9 mouse cellular contexts compared by ENCODE assay signal in the genomic region with DNA sequence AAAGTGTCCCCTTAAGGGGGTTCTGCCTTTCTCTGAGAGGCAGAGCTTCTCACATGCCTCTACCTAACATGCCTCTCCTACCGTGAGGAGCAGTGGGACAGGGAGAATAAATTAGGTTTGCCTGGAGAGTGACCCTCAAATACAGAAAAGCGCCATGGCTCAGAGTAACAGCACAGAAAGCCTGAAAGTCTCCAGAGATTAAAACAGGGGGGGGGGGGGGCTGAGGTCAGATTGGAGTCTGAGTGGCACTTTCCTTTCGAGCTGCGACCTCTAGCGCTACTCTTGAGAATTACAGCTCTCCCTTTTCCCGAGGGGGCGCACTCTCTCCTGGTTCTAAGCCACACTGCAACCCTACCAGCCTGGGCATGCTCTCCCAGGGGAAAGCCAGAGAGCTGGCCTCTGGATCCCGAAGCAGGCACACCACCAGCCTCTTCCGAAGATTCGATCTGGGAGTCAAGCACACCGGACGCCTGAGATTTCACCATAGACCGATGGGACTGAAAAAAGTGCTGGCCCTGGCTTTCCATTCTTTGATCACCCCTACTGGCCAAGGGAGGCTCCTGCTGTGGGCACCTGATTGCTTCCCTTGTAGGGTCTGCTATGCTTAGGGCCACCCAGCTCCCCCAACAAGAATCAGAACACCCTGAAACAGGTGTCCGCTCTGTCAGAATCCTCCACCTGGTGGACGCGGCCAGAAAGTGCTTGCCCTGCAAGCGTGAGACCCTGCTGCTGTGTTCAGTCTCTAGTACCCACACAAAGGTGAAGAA. TPM values are rescaled to one million over a fixed set of nuclear protein-coding genes. Genes with fewer than 3 reads are reported as not detected.
DNase-seq lines count a peak whose midpoint lies in the region; ATAC-seq and TF ChIP-seq lines count a peak whose summit lies in the region.
"Had no signal": no experiment of that assay in that cellular context is flagged by ENCODE, and none has a peak within 500 bp of the region (broad histone marks: within the 10 kb centered on the region; RNA-seq: fewer than 3 reads in every experiment).

No protein-coding gene starts in this region.

- H3K4me2 ChIP-seq in stomach, postnatal 0 days (replicated peaks; ENCODE audit: low read depth) = no peak overlapping the region
- H3K4me2 ChIP-seq: liver, embryonic 15.5 days had no signal

- H3K27me3 ChIP-seq in MEL (ENCODE audit: control insufficient read depth in 1 of 2, insufficient read depth in 2 of 2, low read length in 2 of 2) = peaks cover 0 to 1% of the 10 kb centered on the region in 2 experiments; a peak in 2 of 4 replicates
- peaks cover 8% of the 10 kb centered on the region; the same call in 1 of the 2 replicates for H3K27me3 ChIP-seq in midbrain, embryonic 10.5 days (ENCODE audit: low read depth, poor library complexity, severe bottlenecking)
- H3K27me3 ChIP-seq in stomach, postnatal 0 days (ENCODE audit: control insufficient read depth, insufficient read depth, low read length) = no peaks in the 10 kb centered on the region
- H3K27me3 ChIP-seq: liver, embryonic 15.5 days had no signal

- H3K27ac ChIP-seq in MEL (ENCODE audit: control insufficient read depth, low read depth, low read length) = no peak overlapping the region
- H3K27ac ChIP-seq in midbrain, embryonic 10.5 days (replicated peaks) = no peak overlapping the region
- no peak overlapping the region for H3K27ac ChIP-seq in stomach, postnatal 0 days (replicated peaks)
- H3K27ac ChIP-seq: liver, embryonic 15.5 days had no signal

- WGBS in midbrain, embryonic 10.5 days = 34% methylated on average over 17 of the region's 17 CpGs
- WGBS in stomach, postnatal 0 days = 37% methylated on average over 15 of the region's 17 CpGs

- no peaks in the 10 kb centered on the region for H3K36me3 ChIP-seq in MEL (ENCODE audit: control insufficient read depth in 1 of 2, insufficient read depth in 2 of 2, low read length in 2 of 2)
- H3K36me3 ChIP-seq in midbrain, embryonic 10.5 days = no peaks in the 10 kb centered on the region
- no peaks in the 10 kb centered on the region for H3K36me3 ChIP-seq in stomach, postnatal 0 days (ENCODE audit: control insufficient read depth, insufficient read depth, low read length)
- H3K36me3 ChIP-seq: liver, embryonic 15.5 days had no signal

- no peak overlapping the region for H3K4me3 ChIP-seq in MEL (ENCODE audit: control insufficient read depth in 1 of 2, insufficient read depth in 1 of 2, low read depth in 2 of 2, low read length in 2 of 2)
- H3K4me3 ChIP-seq in midbrain, embryonic 10.5 days = no peak overlapping the region
- H3K4me3 ChIP-seq in stomach, postnatal 0 days (ENCODE audit: low read depth, low read length) = no peak overlapping the region
- H3K4me3 ChIP-seq: liver, embryonic 15.5 days had no signal

- no peak overlapping the region for H3K9ac ChIP-seq in MEL (ENCODE audit: control insufficient read depth, low read depth, low read length, poor library complexity, severe bottlenecking)
- no peak overlapping the region for H3K9ac ChIP-seq in stomach, postnatal 0 days (ENCODE audit: low read length)
- H3K9ac ChIP-seq: liver, embryonic 15.5 days had no signal

- TF ChIP-seq EP300 in MEL (IDR thresholded peaks at IDR 0.05; ENCODE audit: low read depth in 1 of 2, low read length in 2 of 2) = no peak
- TF ChIP-seq EP300 in stomach, postnatal 0 days (optimal IDR thresholded peaks at IDR 0.05) = no peak

- TF ChIP-seq POLR2A in MEL (IDR thresholded peaks at IDR 0.05; ENCODE audit: control insufficient read depth in 1 of 2, insufficient read depth in 1 of 2, low read depth in 1 of 2, low read length in 2 of 2, poor library complexity in 1 of 2) = no peak

- TF ChIP-seq RAD21 in MEL (IDR thresholded peaks at IDR 0.05; ENCODE audit: low read depth, low read length) = peak; percentile 71

- DNase-seq in frontal cortex, postnatal 25 days (ENCODE audit: low spot score in 2 of 2) = peak; percentile 21 to 22
- DNase-seq in MEL (ENCODE audit: low read depth, low spot score) = peak; percentile 25
- peak; percentile 74 for DNase-seq in embryo, embryonic 9.5 days (ENCODE audit: extremely low spot score)
- peak; percentile 76 for DNase-seq in heart, postnatal 4 days
- DNase-seq in layer of hippocampus, postnatal 25 days (ENCODE audit: extremely low spot score in 1 of 2, low spot score in 1 of 2) = peak; percentile 25 to 63
- peak; percentile 59 for DNase-seq in midbrain, embryonic 10.5 days (ENCODE audit: low spot score)
- DNase-seq in stomach, postnatal 0 days (ENCODE audit: low spot score) = peak; percentile 53

- no peaks in the 10 kb centered on the region for H3K9me3 ChIP-seq in MEL (replicated peaks; ENCODE audit: insufficient read depth, low read length)
- no peaks in the 10 kb centered on the region for H3K9me3 ChIP-seq in midbrain, embryonic 10.5 days (replicated peaks)
- no peaks in the 10 kb centered on the region for H3K9me3 ChIP-seq in stomach, postnatal 0 days (ENCODE audit: control insufficient read depth, low read length)
- H3K9me3 ChIP-seq: liver, embryonic 15.5 days had no signal

- no peaks in the 10 kb centered on the region for H3K4me1 ChIP-seq in MEL (ENCODE audit: control insufficient read depth in 1 of 2, insufficient read depth in 2 of 2, low read length in 2 of 2)
- 0 out of 2 replicates have a peak, but pooled peaks cover 2% of the 10 kb centered on the region for H3K4me1 ChIP-seq in midbrain, embryonic 10.5 days
- no peaks in the 10 kb centered on the region for H3K4me1 ChIP-seq in stomach, postnatal 0 days (replicated peaks; ENCODE audit: control insufficient read depth, insufficient read depth)

- peak; percentile 52 to 83 (median 79); a peak in 5 of 6 replicates for TF ChIP-seq CTCF in MEL (IDR thresholded peaks at IDR 0.05 in 2 of 3, conservative IDR thresholded peaks at IDR 0.05 in 1 of 3; ENCODE audit: control insufficient read depth in 1 of 3, insufficient read depth in 1 of 3, low read depth in 2 of 3, low read length in 3 of 3, poor library complexity in 1 of 3, severe bottlenecking in 1 of 3)
- TF ChIP-seq CTCF in stomach, postnatal 0 days (IDR thresholded peaks at IDR 0.05; ENCODE audit: low read depth) = peak; percentile 78

- ATAC-seq in frontal cortex, adult (ENCODE audit: low TSS enrichment) = no peak; the same call in 1 of the 2 replicates
- ATAC-seq in stomach, postnatal 0 days (ENCODE audit: low FRiP score, low TSS enrichment) = no peak; the same call in 1 of the 2 replicates

- no peaks in the 10 kb centered on the region for H3K79me2 ChIP-seq in MEL (ENCODE audit: control insufficient read depth, insufficient read depth, low read length, poor library complexity)

TF ChIP-seq in MEL, 35 proteins besides CTCF, POLR2A, EP300 and RAD21:
- TF ChIP-seq SMC3 (IDR thresholded peaks at IDR 0.05; ENCODE audit: low read depth, low read length) (peak; percentile 68), KAT2A (conservative IDR thresholded peaks at IDR 0.05; ENCODE audit: low read depth, low read length) (no peak), USF1 (IDR thresholded peaks at IDR 0.05; ENCODE audit: low read depth, low read length) (no peak), POLR2AphosphoS2 (IDR thresholded peaks at IDR 0.05; ENCODE audit: low read length) (no peak), RCOR1 (IDR thresholded peaks at IDR 0.05; ENCODE audit: low read depth, low read length) (no peak), GABPA (IDR thresholded peaks at IDR 0.05; ENCODE audit: low read depth, low read length) (no peak), UBTF (IDR thresholded peaks at IDR 0.05; ENCODE audit: borderline replicate concordance, insufficient read depth, low read depth, low read length) (no peak), SIN3A (IDR thresholded peaks at IDR 0.05; ENCODE audit: low read length) (no peak), NELFE (IDR thresholded peaks at IDR 0.05; ENCODE audit: low read depth, low read length) (no peak), ZNF384 (IDR thresholded peaks at IDR 0.05; ENCODE audit: low read depth, low read length) (no peak), HCFC1 (IDR thresholded peaks at IDR 0.05; ENCODE audit: low read depth, low read length) (no peak), NRF1 (IDR thresholded peaks at IDR 0.05; ENCODE audit: insufficient read depth, low read depth, low read length, poor library complexity, severe bottlenecking) (no peak), MYB (IDR thresholded peaks at IDR 0.05; ENCODE audit: low read depth, low read length) (no peak), TBP (IDR thresholded peaks at IDR 0.05; ENCODE audit: low read depth, low read length) (no peak), MAZ (IDR thresholded peaks at IDR 0.05; ENCODE audit: low read depth, low read length) (peak; percentile 50; the same call in 1 of the 2 replicates), POLR2AphosphoS5 (IDR thresholded peaks at IDR 0.05; ENCODE audit: borderline replicate concordance, low read depth, low read length) (no peak), MEF2A (IDR thresholded peaks at IDR 0.05; ENCODE audit: extremely low read depth, insufficient replicate concordance, low read depth, low read length, poor library complexity, severe bottlenecking) (no peak)

RNA-seq across cellular contexts. Expression of a gene that starts 57.5 kb away (rescaled TPM):
- total RNA-seq in MEL (2012; rRNA removed) = 15.7 and 17.6 TPM in 2 replicates
- 10 to 100 TPM in 1 of 2 experiments, not detected in 1; 19.6 TPM for polyA plus RNA-seq in MEL (2012; ENCODE audit: insufficient read depth in 1 of 2, insufficient read length in 2 of 2, low read depth in 1 of 2, low replicate concordance in 2 of 2, missing spikeins in 1 of 2)
- total RNA-seq in heart, postnatal 4 days (2021) = 10 to 100 TPM; 25.0 to 30.7 TPM
- under 1 TPM; 0.49 to 0.68 TPM for total RNA-seq in layer of hippocampus, postnatal 25 days (2021)
- polyA plus RNA-seq in midbrain, embryonic 10.5 days (2016; fragmentation: Nextera tagmentation; extraction: Ambion mirVana) = 51.4 and 56.5 TPM in 2 replicates
- polyA plus RNA-seq in stomach, postnatal 0 days (2015; fragmentation: Nextera tagmentation; extraction: Ambion mirVana) = 25.0 and 30.3 TPM in 2 replicates

Comparison
In these comparisons a context has a peak if more than half of its experiments do, and no peak if none do; other contexts are left out.
1. DNase-seq: peak in every context shown above with its lines; median percentile 76 in heart, postnatal 4 days; 74 in embryo, embryonic 9.5 days; 59 in midbrain, embryonic 10.5 days; 53 in stomach, postnatal 0 days; 44 in layer of hippocampus, postnatal 25 days; 25 in MEL; 22 in frontal cortex, postnatal 25 days.